Mouse (Mus musculus) neutrophil, adult 5-6 weeks (primary cell): ENCODE results near the gene Cyfip1. TPM values are rescaled to one million over a fixed set of nuclear protein-coding genes. Genes with fewer than 3 reads are reported as not detected.

Experiments used
- total RNA-seq: library from RNA; stranded (forward); fragments of 200-1000 nt; gene quantifications from 2 replicates; pipeline ENCODE4 v1.2.3, GENCODE M21; 2017

Cyfip1 gene
- total RNA-seq, 1 experiment from 2014 or later: 27.6 TPM

Other genes with a start within 250 kb of the Cyfip1 start
- 0.35 and 0.49 TPM in 2 replicates for gene Siglech, start 73.6 kb upstream of the Cyfip1 start, total RNA-seq
- 35.4 and 46.4 TPM in 2 replicates for gene Tubgcp5, start 47.6 kb upstream of the Cyfip1 start, total RNA-seq
- gene Nipa2, start 120.7 kb downstream of the Cyfip1 start, total RNA-seq: 41.7 and 50.6 TPM in 2 replicates
- 0.25 and 0.47 TPM in 2 replicates for gene Nipa1, start 178.2 kb downstream of the Cyfip1 start, total RNA-seq
- 102 and 115 TPM in 2 replicates for gene Herc2, start 208.5 kb downstream of the Cyfip1 start, total RNA-seq